Mouse (Mus musculus) monocyte, adult 5-6 weeks (primary cell): ENCODE measurements at regions not wholly inside any gene's neighbourhood (a gene's known extent, or its start where the extent isn't known, plus 50 kb on each side); places are given as distances from the start of the nearest gene placed in this dataset.
A peak's percentile ranks its signal among the peaks of the same experiment; 100 is the strongest.

Source experiments
- ATAC-seq: fragments of 153-309, 156-312 bp; replicated peaks from 2 replicates; pipeline ENCODE4 v1.8.0; 2017; ENCODE audit warnings: mild to moderate bottlenecking; ENCODE audit not compliant: low TSS enrichment, insufficient number of reproducible peaks, severe bottlenecking, poor library complexity, low FRiP score

GRCm38 (mm10) chr9:89532435-89532834, 90.5 kb downstream of the Minar1 start:
- no peak for ATAC-seq

- ATAC-seq: no peak
These were observed 98.8 kb downstream of the Minar1 start for GRCm38 (mm10) chr9:89524137-89524536.

GRCm38 (mm10) chr9:89523705-89524104, 99.2 kb downstream of the Minar1 start:
- no peak for ATAC-seq

- peak; percentile 35; the same call in 1 of the 2 replicates for ATAC-seq
These were observed 114.4 kb downstream of the Minar1 start for GRCm38 (mm10) chr9:89508407-89509101.

- no peak for ATAC-seq
These were observed 120.8 kb downstream of the Minar1 start for GRCm38 (mm10) chr9:89502083-89502482.

GRCm38 (mm10) chr9:89497399-89497749, 125.6 kb downstream of the Minar1 start:
- no peak for ATAC-seq

- no peak for ATAC-seq
These were observed 126.1 kb downstream of the Minar1 start for GRCm38 (mm10) chr9:89496729-89497398.

- ATAC-seq: no peak
These were observed 135.3 kb downstream of the Minar1 start for GRCm38 (mm10) chr9:89487601-89488000.

GRCm38 (mm10) chr9:89479406-89479805, 143.5 kb downstream of the Minar1 start:
- no peak for ATAC-seq

- 0 out of 2 replicates have a peak, but pooled peaks have one; percentile 40 for ATAC-seq
These were observed 161.7 kb downstream of the Minar1 start for GRCm38 (mm10) chr9:89461190-89461589.

GRCm38 (mm10) chr9:89456666-89457065, 166.3 kb downstream of the Minar1 start:
- no peak for ATAC-seq

- no peak for ATAC-seq
These were observed 173.3 kb downstream of the Minar1 start for GRCm38 (mm10) chr9:89449656-89450055.
